Mouse (Mus musculus): ENCODE data around the gene Atpaf2.

DNA sequence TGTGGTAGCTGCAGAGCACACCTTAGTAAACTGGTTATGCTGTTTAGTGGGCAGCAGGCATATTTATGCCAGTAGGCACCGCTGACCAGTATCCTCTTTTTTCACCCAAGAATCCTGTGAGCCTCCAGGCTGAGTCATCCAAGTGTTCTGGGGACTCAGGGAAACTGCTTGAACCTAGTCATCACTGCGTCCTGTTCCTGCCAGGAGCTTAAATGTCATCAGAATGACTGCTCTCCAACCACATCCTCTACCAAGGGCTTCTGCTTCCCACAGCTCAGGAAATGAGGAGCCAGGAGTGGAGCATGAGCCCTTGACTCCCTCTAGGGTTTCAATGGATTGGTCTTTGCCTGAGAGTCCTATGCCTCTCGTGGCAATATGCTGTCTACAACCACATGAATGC lies 18.4 kb upstream of the Atpaf2 start:
- no peak for TF ChIP-seq CTCF (IDR thresholded peaks at IDR 0.05; ENCODE audit: low read depth, low read length)
- TF ChIP-seq GATA2 (IDR thresholded peaks at IDR 0.05; ENCODE audit: borderline replicate concordance, low read depth, low read length): no peak
- TF ChIP-seq GATA1 (IDR thresholded peaks at IDR 0.05; ENCODE audit: borderline replicate concordance, low read length): no peak
- TF ChIP-seq TAL1 (conservative IDR thresholded peaks at IDR 0.05; ENCODE audit: low read depth, low read length): no peak
- TF ChIP-seq POLR2AphosphoS5 (IDR thresholded peaks at IDR 0.05; ENCODE audit: insufficient replicate concordance, low read depth, low read length): no peak

All from G1E (cell line).